Mouse (Mus musculus) 416B (cell line): ENCODE results near the gene Glce.
A peak's percentile ranks its signal among the peaks of the same experiment; 100 is the strongest.

ENCODE experiments used
- DNase-seq: peaks from one replicate; pipeline ENCODE4 v3.0.0; 2011; ENCODE audit warnings: low read depth

The Glce gene

DNA sequence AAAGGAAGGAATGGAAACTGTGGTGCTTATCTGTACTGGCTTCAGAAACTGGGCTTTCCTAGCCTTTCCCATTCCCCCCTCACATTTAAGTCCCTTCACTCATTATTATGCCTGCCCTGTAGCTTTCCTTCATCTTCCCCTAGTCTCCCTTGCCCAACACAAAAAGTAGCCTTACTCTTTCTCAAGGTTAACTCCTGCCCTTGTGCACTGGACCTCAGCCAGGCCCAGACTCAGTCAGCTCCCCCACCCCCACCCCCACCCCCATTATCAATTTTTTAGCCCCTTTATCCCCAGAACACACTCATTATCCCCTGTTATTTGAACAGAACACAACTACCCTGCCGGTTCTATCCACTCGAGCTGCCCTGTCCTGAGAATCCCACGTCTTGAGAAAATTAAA, 1.0 kb upstream of the Glce start:
- DNase-seq = no peak

DNA sequence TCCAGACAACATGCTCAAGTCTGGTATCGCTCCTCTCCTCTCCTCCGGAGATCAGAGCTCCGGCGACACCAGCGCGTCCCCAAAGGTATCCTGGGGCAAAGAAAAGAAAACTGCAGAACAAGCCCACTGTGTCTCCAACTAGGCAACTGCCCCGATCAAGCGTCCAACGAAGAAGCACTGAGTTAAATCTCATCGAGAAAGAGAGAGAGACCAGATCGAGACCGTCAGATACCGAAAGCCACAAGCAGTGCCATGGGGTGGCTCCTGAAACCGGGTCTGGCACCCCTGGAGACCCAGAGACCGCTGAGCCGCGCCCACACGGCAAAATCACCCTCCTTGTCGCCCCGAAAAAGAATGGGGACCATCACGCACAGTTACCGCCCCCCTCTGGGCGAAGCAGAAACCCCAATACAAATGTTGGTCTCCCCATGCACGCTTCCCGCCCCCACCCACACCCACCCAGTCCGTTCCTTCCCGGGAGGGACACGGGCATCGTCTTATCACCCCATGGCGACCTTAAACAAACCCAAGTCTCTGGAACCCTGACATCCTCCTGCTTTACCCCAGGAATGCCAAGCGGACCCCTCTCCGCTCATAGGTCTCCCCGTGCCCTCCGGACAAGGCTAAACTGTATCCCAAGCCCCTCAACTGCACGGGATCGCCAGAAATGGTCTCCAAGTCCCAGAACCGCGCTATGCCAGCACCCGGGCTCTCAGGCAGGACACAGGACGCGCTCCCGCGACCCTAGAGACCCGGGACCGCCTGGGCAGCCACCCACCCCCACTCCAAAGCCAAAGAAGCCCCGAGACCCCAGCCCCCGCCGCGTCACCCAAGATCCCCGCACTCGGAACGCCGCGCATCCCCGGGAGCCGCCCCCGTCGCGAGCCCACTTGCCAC, 656 bp downstream of the Glce start:
- DNase-seq = peak; percentile 54

GRCm38 (mm10) chr9:62118754-62119153, 3.7 kb downstream of the Glce start:
- peak; percentile 75 for DNase-seq

DNA sequence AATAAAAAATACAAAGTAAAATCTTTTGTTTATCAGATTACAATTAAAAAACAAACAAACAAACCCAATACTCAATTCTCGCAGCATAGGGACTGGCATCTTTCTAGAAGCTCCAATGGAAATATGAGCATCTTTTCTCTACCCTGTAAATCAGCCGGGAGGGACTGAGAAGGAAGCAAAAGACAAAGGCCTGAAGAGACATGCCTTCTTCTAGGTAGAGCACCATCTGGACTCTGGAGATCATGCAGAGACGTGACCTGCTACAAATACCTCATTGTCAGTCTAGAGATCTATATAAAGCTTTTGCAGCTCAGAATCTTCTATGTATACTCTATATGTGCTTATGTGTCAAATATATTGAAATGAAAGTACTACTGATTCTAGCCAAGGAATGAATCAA, 6.6 kb downstream of the Glce start:
- DNase-seq = no peak

DNA sequence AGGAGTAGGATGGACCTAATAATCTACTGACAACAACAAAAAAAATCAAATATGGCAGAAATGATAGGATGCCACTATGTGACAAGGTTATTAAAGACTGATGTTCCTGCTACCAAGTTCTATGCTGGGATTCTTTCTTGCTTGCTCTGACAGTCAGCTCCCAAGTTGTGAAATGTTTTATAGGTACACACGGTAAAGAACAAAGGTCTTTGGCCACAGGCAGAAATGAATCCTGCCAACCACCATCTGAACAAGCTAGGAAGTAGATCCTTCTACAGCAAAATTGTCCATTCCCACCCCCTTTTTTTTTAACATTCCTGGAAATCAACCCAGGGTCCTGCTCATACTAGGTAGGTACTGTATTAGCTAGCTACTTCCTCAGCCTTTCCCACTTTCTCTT, 25.9 kb downstream of the Glce start:
- DNase-seq = no peak

GRCm38 (mm10) chr9:62091604-62092003, 30.9 kb downstream of the Glce start:
- DNase-seq = peak; percentile 60

GRCm38 (mm10) chr9:62085548-62085947, 36.9 kb downstream of the Glce start:
- no peak for DNase-seq

- peak; percentile 47 for DNase-seq
Observed at GRCm38 (mm10) chr9:62084896-62085295, 37.6 kb downstream of the Glce start.

- peak; percentile 95 for DNase-seq
Observed at GRCm38 (mm10) chr9:62082986-62083385, 39.5 kb downstream of the Glce start.

DNA sequence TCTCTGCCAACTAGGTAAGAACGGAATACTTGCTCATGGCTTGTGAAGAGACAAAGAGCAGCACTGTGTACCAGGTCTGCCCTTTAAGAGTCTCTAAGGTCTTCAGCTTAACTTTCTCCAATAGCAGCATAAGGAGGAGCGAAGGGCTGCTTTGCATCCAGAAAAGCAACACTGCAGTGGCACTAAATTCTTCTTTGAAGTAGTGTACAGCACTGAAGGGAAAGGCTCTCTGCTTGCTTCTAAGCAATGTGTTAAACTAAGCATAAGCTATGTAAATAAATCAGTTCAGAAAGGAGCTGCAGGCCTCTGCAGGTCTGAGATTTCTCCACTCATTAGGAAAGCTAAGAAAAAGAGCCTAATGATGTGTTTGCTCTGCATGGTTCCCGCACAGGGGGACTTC, 40.9 kb downstream of the Glce start:
- no peak for DNase-seq

DNA sequence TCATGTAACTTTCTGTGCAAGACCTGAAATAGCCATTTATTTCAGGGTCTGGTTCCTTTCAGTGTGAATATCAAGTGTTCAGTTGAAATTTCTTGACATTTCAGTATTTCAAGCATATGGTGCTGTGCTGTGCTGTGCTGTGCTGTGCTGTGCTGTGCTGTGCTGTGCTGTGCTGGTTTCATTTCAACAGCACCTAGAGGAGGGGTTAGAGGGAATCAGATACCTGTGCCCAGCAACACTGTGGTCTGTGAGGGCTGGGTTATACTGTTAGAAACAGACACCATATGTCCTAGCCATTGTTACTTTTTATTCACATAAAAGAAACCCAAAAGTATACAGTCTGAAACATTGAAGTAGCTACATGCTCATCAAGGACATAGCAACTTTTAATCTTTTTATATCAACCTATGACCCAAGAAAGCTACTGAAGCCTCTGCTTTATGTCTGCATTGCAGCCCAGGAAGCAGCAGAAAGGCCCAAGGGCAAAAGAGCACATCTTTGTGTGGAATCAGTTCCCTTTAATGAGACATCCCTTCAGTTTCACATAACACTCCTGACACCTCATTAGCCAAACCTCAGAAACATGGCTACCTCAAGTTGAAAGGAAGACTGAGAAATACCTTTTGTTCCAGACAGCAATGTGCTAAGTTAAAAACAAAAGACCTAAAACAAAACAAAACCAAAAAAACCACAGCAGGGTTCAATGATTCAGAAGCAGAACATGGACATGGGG, 42.3 kb downstream of the Glce start:
- peak; percentile 17 for DNase-seq

DNA sequence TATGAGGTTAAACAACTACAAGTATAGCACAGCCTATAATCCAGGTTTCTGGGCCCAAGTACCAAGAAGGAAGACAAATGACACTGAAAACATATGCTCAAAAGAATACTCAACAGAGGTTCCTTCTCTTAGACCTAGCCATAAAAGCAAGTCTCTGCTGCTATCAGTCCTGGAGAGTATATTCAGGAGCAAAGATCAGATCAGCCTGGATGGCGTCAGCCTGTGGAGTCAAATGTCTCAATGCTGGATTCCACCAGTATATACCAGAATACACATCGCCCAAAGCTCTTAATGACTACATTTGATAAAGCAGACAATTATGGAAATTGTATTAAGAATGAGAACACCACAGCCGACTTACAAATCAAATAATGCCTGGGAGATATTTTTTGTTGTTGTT, 60.2 kb downstream of the Glce start:
- no peak for DNase-seq

GRCm38 (mm10) chr9:62060431-62060830, 62.0 kb downstream of the Glce start:
- no peak for DNase-seq

DNA sequence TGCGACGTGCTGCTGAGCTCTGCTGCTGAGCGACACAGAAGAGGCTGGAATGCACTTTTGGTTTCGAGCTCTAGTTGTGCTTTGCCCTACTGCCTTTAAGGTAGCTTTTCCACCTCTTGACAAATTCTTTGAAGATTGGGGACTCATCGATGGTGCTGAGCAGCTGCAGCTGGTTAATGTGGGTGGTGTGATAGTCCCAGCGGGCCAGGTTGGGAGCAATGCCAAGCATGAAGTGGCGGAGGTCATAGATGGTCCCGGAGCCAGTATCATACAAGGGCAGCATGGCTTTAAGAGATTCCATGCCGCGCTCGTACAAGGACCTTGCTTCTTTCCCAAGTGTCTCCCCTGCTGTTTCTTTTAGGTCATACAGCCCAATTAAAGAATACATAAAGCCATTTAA, 62.5 kb downstream of the Glce start:
- DNase-seq = no peak

DNA sequence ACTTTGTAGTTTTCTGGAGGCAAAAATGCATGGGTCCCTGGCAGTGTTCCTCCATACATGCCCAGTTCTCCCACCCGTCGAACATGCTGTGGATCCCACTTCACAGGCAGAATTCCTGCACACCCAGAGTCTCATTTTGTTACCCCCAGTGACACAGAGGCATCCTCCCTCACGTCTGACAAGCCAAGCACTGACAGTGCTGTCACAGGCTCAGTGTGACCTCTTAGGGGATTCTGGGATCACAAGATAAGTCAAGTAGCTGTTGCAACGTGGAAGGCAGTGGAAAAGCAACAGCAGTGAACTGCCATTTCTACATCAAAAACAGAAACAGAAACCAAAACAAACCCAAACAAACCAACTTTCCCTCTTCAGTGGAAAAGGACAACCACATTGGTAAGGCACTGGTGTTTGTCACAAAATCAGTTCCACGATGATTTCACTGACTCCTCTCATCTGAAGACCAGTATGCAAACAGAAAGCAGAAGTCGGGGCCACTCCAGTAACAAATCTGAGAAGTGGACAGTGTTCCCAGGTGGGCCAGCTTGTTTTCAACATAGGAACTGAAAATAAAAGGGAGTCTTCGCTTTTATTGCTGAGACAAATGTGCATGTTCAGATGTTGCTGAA, 64.5 kb downstream of the Glce start:
- peak; percentile 29 for DNase-seq

DNA sequence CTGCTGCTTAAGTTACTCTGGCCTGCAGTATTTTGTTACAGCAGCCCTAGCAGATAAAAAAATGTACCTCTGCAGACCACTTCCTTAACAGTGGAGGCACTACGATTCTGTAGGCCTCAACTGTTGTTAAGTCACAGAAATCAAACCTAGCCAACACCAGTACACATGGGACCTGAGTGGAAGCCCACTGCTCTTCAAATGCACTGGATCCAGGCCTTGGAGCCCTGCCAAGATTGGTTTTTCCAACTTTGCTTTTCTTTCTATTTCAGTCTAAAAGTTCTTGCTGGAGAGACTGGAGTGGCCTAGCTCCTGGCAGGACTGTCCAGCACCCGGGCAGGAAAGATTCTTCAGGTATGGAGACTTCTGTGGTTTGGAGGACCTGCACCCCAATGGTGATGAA, 66.2 kb downstream of the Glce start:
- DNase-seq = no peak

GRCm38 (mm10) chr9:62050801-62051200, 71.7 kb downstream of the Glce start:
- DNase-seq = peak; percentile 55

- no peak for DNase-seq
Observed at GRCm38 (mm10) chr9:62049166-62049565, 73.3 kb downstream of the Glce start.

DNA sequence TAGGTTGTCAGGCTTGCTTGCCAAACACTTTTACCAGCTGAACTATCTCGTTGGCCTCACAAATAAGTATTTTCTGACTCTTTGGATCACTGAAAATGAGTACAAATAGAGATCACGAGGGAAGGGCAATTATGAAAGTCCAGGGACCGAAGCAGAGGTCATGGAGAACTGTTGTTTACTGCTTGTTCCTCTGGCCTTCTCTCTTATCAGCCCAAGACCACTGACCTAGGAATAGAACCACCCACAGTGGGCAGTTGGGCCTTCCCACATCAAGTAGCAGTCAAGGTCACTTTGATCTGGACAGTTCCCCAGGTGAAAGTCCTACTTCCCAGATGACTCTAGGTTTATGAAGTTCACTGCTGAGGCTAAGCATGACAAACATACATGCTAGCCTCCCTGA, 80.3 kb downstream of the Glce start:
- no peak for DNase-seq

GRCm38 (mm10) chr9:62040008-62040608, 82.3 kb downstream of the Glce start:
- DNase-seq = peak; percentile 69

- no peak for DNase-seq
Observed at GRCm38 (mm10) chr9:62035806-62036205, 86.6 kb downstream of the Glce start.

- no peak for DNase-seq
Observed at GRCm38 (mm10) chr9:62032206-62032605, 90.2 kb downstream of the Glce start.
